Comparison of ENCODE assay signal across 19 mouse cellular contexts in genomic region chr7:19771682-19772081, GRCm38 (mm10). TPM values are rescaled to one million over a fixed set of nuclear protein-coding genes. Genes with fewer than 3 reads are reported as not detected.
DNase-seq lines count a peak whose midpoint lies in the region; ATAC-seq and TF ChIP-seq lines count a peak whose summit lies in the region.
"Had no signal": no experiment of that assay in that cellular context is flagged by ENCODE, and none has a peak within 500 bp of the region (broad histone marks: within the 10 kb centered on the region; RNA-seq: fewer than 3 reads in every experiment).

No protein-coding gene starts in this region.

- no peak for DNase-seq in heart, postnatal 14 days
- DNase-seq in kidney, postnatal 14 days: no peak
- DNase-seq in ES-E14 (ENCODE audit: low read depth, low spot score): no peak
- DNase-seq in limb, embryonic 10.5 days (ENCODE audit: low spot score): no peak
- no peak for DNase-seq in neural tube, embryonic 10.5 days (ENCODE audit: extremely low spot score, low spot score)
- DNase-seq: cerebellum, adult 11 months; cerebellum, postnatal 25 days; layer of hippocampus, postnatal 36 days; left cerebral cortex, postnatal 4 days; right cerebral cortex, postnatal 14 days had no signal

- peaks cover 9% of the 10 kb centered on the region for H3K36me3 ChIP-seq in heart, embryonic 12.5 days
- peaks cover 8% of the 10 kb centered on the region; the same call in 1 of the 2 replicates for H3K36me3 ChIP-seq in kidney, embryonic 16.5 days (ENCODE audit: insufficient read depth, low read length)
- peaks cover 1% of the 10 kb centered on the region; the same call in 1 of the 2 replicates for H3K36me3 ChIP-seq in ES-E14 (ENCODE audit: control insufficient read depth, insufficient read depth, low read length, poor library complexity, severe bottlenecking)
- H3K36me3 ChIP-seq in limb, embryonic 10.5 days: no peaks in the 10 kb centered on the region
- H3K36me3 ChIP-seq: hindbrain, embryonic 15.5 days had no signal

- H3K27ac ChIP-seq in heart, embryonic 12.5 days (ENCODE audit: poor library complexity, severe bottlenecking): no peak overlapping the region
- peak overlapping the region; percentile 78 for H3K27ac ChIP-seq in kidney, embryonic 16.5 days (ENCODE audit: low read length)
- peak overlapping the region; percentile 77; the same call in 1 of the 2 replicates for H3K27ac ChIP-seq in ES-E14 (ENCODE audit: insufficient read depth, low read depth, low read length, poor library complexity, severe bottlenecking)
- peak overlapping the region; percentile 81; the same call in 1 of the 2 replicates for H3K27ac ChIP-seq in limb, embryonic 10.5 days
- H3K27ac ChIP-seq: forebrain, embryonic 13.5 days; hindbrain, embryonic 15.5 days had no signal

- H3K4me3 ChIP-seq in heart, embryonic 12.5 days: no peak overlapping the region
- H3K4me3 ChIP-seq in kidney, embryonic 16.5 days (ENCODE audit: low read length): no peak overlapping the region; the same call in 1 of the 2 replicates
- peak overlapping the region; percentile 40 to 72; a peak in 2 of 4 replicates for H3K4me3 ChIP-seq in ES-E14 (ENCODE audit: insufficient read depth in 1 of 2, low read depth in 1 of 2, low read length in 2 of 2, poor library complexity in 1 of 2, severe bottlenecking in 1 of 2)
- peak overlapping the region; percentile 60; the same call in 1 of the 2 replicates for H3K4me3 ChIP-seq in limb, embryonic 10.5 days
- H3K4me3 ChIP-seq: forebrain, embryonic 13.5 days; hindbrain, embryonic 15.5 days; megakaryocyte, embryonic 14.5 days had no signal

- H3K4me1 ChIP-seq in heart, embryonic 12.5 days (replicated peaks): peaks cover 31% of the 10 kb centered on the region
- peaks cover 39% of the 10 kb centered on the region for H3K4me1 ChIP-seq in kidney, embryonic 16.5 days (ENCODE audit: insufficient read depth, low read length)
- peaks cover 2 to 10% of the 10 kb centered on the region in 2 experiments; a peak in 2 of 4 replicates for H3K4me1 ChIP-seq in ES-E14 (ENCODE audit: control insufficient read depth in 2 of 2, insufficient read depth in 2 of 2, low read length in 2 of 2, poor library complexity in 1 of 2)
- H3K4me1 ChIP-seq in limb, embryonic 10.5 days: peaks cover 33% of the 10 kb centered on the region

- ATAC-seq in heart, embryonic 12.5 days (ENCODE audit: insufficient number of reproducible peaks, low FRiP score): no peak
- ATAC-seq in kidney, embryonic 16.5 days (ENCODE audit: low FRiP score, low TSS enrichment): no peak

- H3K4me2 ChIP-seq in heart, embryonic 12.5 days: peak overlapping the region; percentile 85
- peak overlapping the region; percentile 92 for H3K4me2 ChIP-seq in kidney, embryonic 16.5 days (replicated peaks; ENCODE audit: low read depth, low read length)

- H3K9ac ChIP-seq in heart, embryonic 12.5 days: no peak overlapping the region
- H3K9ac ChIP-seq in kidney, embryonic 16.5 days (replicated peaks; ENCODE audit: low read length): peak overlapping the region; percentile 33; the same call in 1 of the 2 replicates
- H3K9ac ChIP-seq in ES-E14 (ENCODE audit: insufficient read depth, low read depth, low read length, poor library complexity, severe bottlenecking): no peak overlapping the region
- H3K9ac ChIP-seq: forebrain, embryonic 13.5 days; hindbrain, embryonic 15.5 days had no signal

- intact Hi-C loops in heart, postnatal 14 days (cut with DNase I): no loop called here

- WGBS in heart, embryonic 12.5 days: 53% methylated on average over 4 of the region's 4 CpGs
- 49% methylated on average over 4 of the region's 4 CpGs for WGBS in kidney, embryonic 16.5 days
- WGBS in limb, embryonic 10.5 days: 40% methylated on average over 4 of the region's 4 CpGs

- H3K9me3 ChIP-seq in heart, embryonic 12.5 days (replicated peaks): no peaks in the 10 kb centered on the region
- no peaks in the 10 kb centered on the region for H3K9me3 ChIP-seq in kidney, embryonic 16.5 days (ENCODE audit: low read length)
- no peaks in the 10 kb centered on the region; the same call in 1 of the 2 replicates for H3K9me3 ChIP-seq in ES-E14 (ENCODE audit: control insufficient read depth, insufficient read depth, low read depth, low read length)
- H3K9me3 ChIP-seq in limb, embryonic 10.5 days (replicated peaks): no peaks in the 10 kb centered on the region
- H3K9me3 ChIP-seq: forebrain, embryonic 13.5 days; hindbrain, embryonic 15.5 days had no signal

- no peaks in the 10 kb centered on the region for H3K27me3 ChIP-seq in heart, embryonic 12.5 days (replicated peaks)
- H3K27me3 ChIP-seq in kidney, embryonic 16.5 days (ENCODE audit: insufficient read depth, low read length): no peaks in the 10 kb centered on the region
- peaks cover 40% of the 10 kb centered on the region for H3K27me3 ChIP-seq in limb, embryonic 10.5 days (ENCODE audit: low read depth, poor library complexity, severe bottlenecking)

- in situ Hi-C loops in ES-E14 (cut with MboI; ENCODE audit: low sequenced_read_pairs in 2 of 2, unreplicated experiment in 2 of 2): no loop called here

TF ChIP-seq in ES-E14, 5 proteins besides CTCF, POLR2A, EP300 and RAD21:
- TF ChIP-seq ZC3H11A (IDR thresholded peaks at IDR 0.05; ENCODE audit: borderline replicate concordance, low read depth, low read length) (no peak), CHD2 (IDR thresholded peaks at IDR 0.05; ENCODE audit: low read depth, low read length) (no peak), HCFC1 (IDR thresholded peaks at IDR 0.05; ENCODE audit: borderline replicate concordance, insufficient read depth, low read length) (no peak), MAFK (IDR thresholded peaks at IDR 0.05; ENCODE audit: insufficient read depth, low read depth, low read length) (no peak), ZNF384 (IDR thresholded peaks at IDR 0.05; ENCODE audit: low read depth, low read length) (no peak)
TF ChIP-seq in ES-E14: peak in this region for 0.

RNA-seq across cellular contexts. Expression of gene Bcam, which starts 0.9 kb away (rescaled TPM):
- 232 and 245 TPM in 2 replicates for polyA plus RNA-seq in heart, embryonic 12.5 days (2016; fragmentation: Nextera tagmentation; extraction: Ambion mirVana)
- total RNA-seq in heart, postnatal 14 days (2021): 100 to 1,000 TPM; 225 to 236 TPM
- polyA plus RNA-seq in kidney, embryonic 16.5 days (2015; fragmentation: Nextera tagmentation; extraction: Ambion mirVana): 280 and 309 TPM in 2 replicates
- total RNA-seq in ES-E14 (2012; rRNA removed): 167 and 309 TPM in 2 replicates
- 53.8 and 58.6 TPM in 2 replicates for polyA plus RNA-seq in limb, embryonic 10.5 days (2016; fragmentation: Nextera tagmentation; extraction: Ambion mirVana)

RNA-seq across cellular contexts. Expression of gene Nectin2, which starts 21.4 kb away (rescaled TPM):
- polyA plus RNA-seq in heart, embryonic 12.5 days (2016; fragmentation: Nextera tagmentation; extraction: Ambion mirVana): 99.1 and 101 TPM in 2 replicates
- 10 to 100 TPM; 37.2 to 39.7 TPM for total RNA-seq in heart, postnatal 14 days (2021)
- 150 and 157 TPM in 2 replicates for polyA plus RNA-seq in kidney, embryonic 16.5 days (2015; fragmentation: Nextera tagmentation; extraction: Ambion mirVana)
- total RNA-seq in ES-E14 (2012; rRNA removed): 241 and 392 TPM in 2 replicates
- 78.1 and 87.9 TPM in 2 replicates for polyA plus RNA-seq in limb, embryonic 10.5 days (2016; fragmentation: Nextera tagmentation; extraction: Ambion mirVana)

RNA-seq across cellular contexts. Expression of gene Cblc, which starts 24.9 kb away (rescaled TPM):
- 0.27 TPM in 1 of 2 replicates, not detected in the other for polyA plus RNA-seq in heart, embryonic 12.5 days (2016; fragmentation: Nextera tagmentation; extraction: Ambion mirVana)
- not detected for total RNA-seq in heart, postnatal 14 days (2021)
- polyA plus RNA-seq in kidney, embryonic 16.5 days (2015; fragmentation: Nextera tagmentation; extraction: Ambion mirVana): 9.4 and 12.2 TPM in 2 replicates
- total RNA-seq in ES-E14 (2012; rRNA removed): 3.5 and 6.6 TPM in 2 replicates
- 1.4 and 1.6 TPM in 2 replicates for polyA plus RNA-seq in limb, embryonic 10.5 days (2016; fragmentation: Nextera tagmentation; extraction: Ambion mirVana)
- total RNA-seq: adrenal gland, adult 2 months; layer of hippocampus, postnatal 36 days; MEL had no signal
- polyA plus RNA-seq: adrenal gland, adult 2 months; C2C12; forebrain, embryonic 13.5 days; heart, embryonic 14.5 days; hindbrain, embryonic 15.5 days had no signal

RNA-seq across cellular contexts. Expression of gene Bcl3, which starts 50.9 kb away (rescaled TPM):
- polyA plus RNA-seq in heart, embryonic 12.5 days (2016; fragmentation: Nextera tagmentation; extraction: Ambion mirVana): 1.4 and 1.7 TPM in 2 replicates
- 1 to 10 TPM; 3.9 to 4.5 TPM for total RNA-seq in heart, postnatal 14 days (2021)
- polyA plus RNA-seq in kidney, embryonic 16.5 days (2015; fragmentation: Nextera tagmentation; extraction: Ambion mirVana): 3.3 and 3.9 TPM in 2 replicates
- total RNA-seq in ES-E14 (2012; rRNA removed): 14.3 and 28.8 TPM in 2 replicates
- polyA plus RNA-seq in limb, embryonic 10.5 days (2016; fragmentation: Nextera tagmentation; extraction: Ambion mirVana): 0.82 and 1.2 TPM in 2 replicates

RNA-seq across cellular contexts. Expression of gene Tomm40, which starts 56.4 kb away (rescaled TPM):
- polyA plus RNA-seq in heart, embryonic 12.5 days (2016; fragmentation: Nextera tagmentation; extraction: Ambion mirVana): 160 and 166 TPM in 2 replicates
- 100 to 1,000 TPM; 107 to 120 TPM for total RNA-seq in heart, postnatal 14 days (2021)
- 136 and 153 TPM in 2 replicates for polyA plus RNA-seq in kidney, embryonic 16.5 days (2015; fragmentation: Nextera tagmentation; extraction: Ambion mirVana)
- 342 and 366 TPM in 2 replicates for total RNA-seq in ES-E14 (2012; rRNA removed)
- 244 and 285 TPM in 2 replicates for polyA plus RNA-seq in limb, embryonic 10.5 days (2016; fragmentation: Nextera tagmentation; extraction: Ambion mirVana)

Comparison
In these comparisons a context has a peak if more than half of its experiments do, and no peak if none do; other contexts are left out.
1. H3K4me3 ChIP-seq: peak in ES-E14 (2 of 2) and limb, embryonic 10.5 days (single experiment); none in heart, embryonic 12.5 days (single experiment) and kidney, embryonic 16.5 days (single experiment).